Mouse (Mus musculus): ENCODE measurements around the gene Nbeal2.

DNA sequence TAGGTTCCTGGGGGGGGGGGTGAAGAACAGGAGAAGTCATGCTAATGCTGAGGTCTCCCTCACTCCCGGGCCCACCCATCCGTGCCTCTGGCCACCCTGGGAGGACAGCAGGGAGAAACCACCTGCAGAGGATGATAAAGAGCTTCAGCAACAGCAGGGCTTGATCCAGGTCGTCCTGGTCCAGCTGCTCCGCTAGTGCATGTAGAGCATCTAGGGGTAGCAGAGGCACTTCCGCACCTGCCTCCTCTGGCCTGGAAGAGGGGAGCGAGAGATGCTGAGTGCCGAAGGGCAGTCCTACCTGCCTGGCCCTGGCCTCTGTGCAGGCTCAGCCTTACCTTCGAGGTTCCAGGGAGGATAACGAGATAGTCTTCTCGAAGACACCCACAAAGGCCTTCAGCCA is 9.7 kb downstream of the Nbeal2 start:
- TF ChIP-seq TAL1 (IDR thresholded peaks at IDR 0.05; ENCODE audit: low read length) = no peak
- TF ChIP-seq GATA1 (IDR thresholded peaks at IDR 0.05; ENCODE audit: low read length) = no peak

Data from erythroblast, embryonic 14.5 days (primary cell).